Mouse (Mus musculus) embryo, embryonic 9.5 days (tissue): ENCODE data around the gene Cherp.

ENCODE experiments used
- DNase-seq: peaks from one replicate; pipeline ENCODE4 v3.0.0-alpha.2; 2017; ENCODE audit errors: extremely low spot score

Gene Cherp

DNA sequence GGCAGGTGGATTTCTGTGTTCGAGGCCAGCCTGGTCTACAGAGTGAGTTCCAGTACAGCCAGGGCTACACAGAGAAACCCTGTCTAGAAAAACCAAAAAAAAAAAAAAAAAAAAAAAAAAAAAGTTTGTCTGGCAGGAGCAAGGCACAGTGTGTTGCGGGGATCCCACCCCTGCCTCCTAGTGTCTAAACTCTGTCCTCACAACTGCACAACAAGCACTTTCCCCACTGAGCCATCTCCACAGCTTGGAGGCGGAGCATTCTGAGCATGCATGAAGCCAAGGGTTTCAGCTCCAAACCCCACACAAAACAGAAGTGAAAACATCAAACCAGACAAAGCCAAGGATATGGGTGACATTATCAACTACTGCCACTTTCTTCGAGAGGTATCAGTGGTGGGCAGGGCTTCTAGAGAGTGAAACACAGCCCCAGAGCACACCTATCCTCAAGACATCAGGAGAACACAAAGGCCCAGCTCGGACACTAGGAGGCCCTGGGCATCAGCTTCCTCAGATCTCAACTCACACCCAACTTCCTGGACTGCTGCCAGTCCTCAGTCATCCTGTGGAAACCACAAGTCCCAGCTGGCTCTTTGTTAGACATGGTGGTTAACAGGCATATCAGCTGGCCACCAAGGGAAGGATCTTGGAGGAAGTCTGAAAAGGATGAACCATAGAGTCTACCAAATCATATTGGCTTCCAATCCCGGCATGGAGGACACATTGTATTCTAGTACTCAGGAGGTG, 10.6 kb upstream of the Cherp start:
- no peak for DNase-seq

DNA sequence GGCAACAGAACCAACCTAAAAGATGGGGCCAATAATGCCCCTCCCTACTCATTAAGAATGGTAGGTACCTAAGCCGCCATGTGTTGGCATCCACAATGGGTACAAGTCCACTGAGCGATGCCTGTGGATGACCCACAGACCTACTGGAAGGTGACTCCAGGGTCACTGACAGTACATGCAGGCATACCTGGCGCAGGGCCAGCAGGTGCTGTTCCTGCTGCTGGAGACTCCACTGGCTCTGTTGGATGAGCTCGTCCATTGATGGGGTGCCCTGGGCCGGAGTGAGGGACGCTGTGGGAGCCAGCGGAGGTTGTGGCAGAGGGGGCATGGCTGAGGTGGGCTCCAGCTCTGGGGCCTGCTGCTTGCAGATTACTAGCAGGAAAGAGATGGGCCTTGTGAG, 4.3 kb downstream of the Cherp start:
- DNase-seq, result no peak

DNA sequence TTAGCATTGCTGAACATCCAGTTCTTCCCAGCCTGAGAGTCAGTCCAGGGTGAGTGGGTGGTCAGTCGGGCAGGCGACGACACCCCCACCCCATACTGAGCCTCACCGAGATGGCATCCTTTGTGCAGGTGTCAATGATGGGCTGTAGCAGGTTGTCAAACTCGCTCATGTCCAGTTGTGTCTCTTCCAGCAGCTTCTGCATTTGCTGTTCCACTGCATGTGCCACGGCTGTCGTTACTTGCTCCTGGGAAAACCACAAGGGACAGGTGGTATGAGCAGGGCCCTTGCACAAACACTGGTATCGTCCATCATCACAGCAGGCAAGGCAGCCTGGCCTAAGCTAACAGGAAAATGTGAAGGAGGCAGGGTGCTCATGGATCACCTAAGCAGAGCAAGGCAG, 5.0 kb downstream of the Cherp start:
- DNase-seq, result no peak

DNA sequence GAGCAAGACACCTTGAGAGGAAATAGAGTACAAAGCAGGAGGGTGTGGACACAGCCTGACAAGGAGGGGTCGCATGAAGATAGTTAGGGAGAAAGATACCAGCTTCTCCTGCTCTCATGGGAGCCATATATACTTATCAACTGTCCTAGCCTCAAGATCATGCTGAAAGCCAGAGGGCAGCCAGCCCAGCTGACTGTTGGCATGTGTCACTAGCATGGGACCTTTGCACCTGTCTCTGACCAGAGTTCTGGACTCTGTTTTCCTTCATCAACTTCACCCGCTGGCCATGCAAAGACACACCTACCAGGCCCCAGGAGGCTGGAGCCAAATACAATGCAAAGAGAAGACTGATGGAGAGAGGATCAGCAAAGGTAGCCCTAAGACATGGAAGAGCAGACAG, 5.8 kb downstream of the Cherp start:
- DNase-seq, result no peak

DNA sequence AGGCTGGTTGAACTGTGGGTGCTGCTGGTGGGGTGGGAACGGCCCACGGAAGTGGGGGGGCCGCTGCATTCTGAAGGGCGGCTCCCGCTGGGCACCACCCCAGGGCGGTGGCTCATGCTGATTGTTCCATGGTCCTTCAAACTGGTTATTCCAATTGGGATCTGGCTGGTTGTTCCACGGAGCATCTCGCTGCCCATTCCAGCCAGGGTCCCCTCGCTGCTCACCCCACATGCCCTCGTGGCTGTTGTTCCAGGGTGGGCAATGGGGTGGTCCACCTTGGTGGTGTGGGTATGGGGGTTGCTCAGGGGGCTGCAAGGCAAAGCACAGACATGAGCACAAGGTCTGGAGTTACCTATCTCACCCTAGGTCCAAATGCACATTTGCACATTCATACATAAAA, 10.8 kb downstream of the Cherp start:
- DNase-seq, result no peak

DNA sequence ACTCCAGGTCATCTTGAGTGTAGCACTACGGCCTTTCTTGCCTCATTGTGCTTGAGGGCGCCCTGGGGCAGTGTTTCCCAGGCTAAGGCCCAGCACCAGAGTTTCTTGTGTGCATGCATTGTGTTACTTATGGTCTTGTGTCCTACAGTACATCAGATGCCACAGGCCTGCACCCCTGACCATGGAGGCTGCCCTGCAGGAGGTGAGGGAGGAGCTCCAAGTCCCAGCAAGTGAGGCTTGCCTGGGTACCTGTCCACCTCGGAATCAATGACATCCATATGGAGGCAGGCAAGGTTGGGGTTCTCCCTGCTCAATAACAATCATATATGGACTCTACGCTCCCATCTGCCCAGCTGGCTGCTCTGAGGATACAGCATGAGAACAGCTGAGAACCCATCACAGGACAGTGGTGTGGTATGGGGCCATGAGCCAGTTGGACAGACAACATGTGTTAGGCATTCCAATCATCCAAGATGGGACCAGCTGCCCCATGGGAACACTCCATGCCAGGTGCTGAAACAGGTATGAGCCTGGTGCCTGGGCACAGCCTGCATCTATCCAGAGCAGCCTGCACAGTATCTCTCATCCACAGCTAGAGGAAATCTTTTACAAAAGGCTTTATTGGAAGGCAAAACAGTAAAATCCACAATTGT, 15.0 kb downstream of the Cherp start:
- DNase-seq, result no peak

DNA sequence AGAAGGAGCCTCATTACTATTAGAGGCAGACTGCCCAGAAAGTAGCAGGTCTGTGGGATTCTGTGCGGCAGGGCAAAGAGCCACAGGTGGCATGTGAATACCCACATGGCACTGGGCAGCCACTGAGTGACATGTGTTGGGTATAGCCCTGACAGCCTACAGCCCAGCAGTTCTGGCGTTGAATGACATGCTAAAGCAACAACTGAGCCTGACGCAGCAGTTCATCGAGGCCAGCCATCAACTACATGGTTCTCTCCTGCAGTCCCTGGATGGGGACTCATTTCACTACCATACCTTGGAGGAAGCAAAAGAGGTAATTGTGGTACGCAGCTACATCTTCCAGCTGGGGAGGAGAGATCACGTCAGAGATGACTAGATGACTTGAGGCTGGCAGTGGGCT, 16.6 kb downstream of the Cherp start:
- DNase-seq, result no peak

DNA sequence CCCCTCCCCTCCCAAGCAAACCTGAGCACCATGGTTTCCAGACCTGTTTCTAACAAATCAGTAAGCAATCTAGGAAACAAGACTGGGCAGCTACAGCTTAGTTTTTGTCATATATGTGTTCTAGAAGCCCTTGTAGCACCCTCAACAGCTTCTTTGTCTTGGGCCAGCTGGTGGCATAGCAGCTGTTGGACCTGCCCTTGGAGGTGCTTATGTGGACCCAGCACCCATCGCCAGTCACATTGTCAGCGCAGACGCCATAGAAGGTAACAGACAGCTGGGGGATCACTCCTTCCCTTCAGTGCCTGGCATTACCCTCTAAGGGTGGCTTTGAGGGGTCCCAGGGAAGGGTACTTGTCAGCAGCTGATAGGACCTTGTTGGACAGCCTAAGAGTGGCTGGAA, 17.2 kb downstream of the Cherp start:
- DNase-seq, result no peak

DNA sequence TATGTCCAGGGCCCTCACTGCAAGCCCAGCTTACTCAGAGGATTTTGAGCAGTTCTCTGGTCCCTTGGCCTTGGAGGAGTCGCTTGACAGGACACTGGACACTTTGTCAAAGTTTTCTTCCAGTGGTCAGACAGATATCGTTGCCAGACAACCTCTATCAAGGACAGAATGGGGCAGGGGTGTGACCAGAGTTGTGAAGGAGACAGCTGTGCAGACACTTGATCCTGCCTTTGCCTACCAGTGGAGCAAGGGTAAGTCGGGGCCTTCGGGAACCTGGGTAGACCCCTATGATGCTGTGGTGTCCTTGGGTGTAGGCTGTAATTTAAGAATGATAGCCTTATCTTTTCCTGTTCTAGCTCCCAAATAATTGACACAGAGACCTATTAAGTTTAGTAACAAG, 19.7 kb downstream of the Cherp start:
- DNase-seq, result no peak

DNA sequence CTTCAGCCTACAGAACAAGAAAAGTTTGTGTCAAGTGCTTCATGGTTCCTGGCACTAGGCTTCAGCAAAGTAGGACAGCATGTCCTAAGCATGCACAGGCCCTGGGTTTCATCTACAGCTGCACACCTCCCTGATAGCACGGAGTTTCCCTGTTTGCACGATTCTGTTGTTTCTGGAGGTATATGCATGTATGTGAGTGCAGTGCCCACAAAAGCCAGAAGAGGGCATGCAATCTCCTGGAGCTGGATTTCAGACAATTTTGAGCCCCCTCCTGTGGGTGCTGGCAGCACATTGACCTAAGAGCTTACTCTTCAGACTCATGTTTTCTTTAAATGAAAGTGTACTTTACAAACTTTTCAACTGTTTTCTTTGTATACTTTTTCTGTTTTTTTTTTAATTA, 21.1 kb downstream of the Cherp start:
- DNase-seq, result no peak

DNA sequence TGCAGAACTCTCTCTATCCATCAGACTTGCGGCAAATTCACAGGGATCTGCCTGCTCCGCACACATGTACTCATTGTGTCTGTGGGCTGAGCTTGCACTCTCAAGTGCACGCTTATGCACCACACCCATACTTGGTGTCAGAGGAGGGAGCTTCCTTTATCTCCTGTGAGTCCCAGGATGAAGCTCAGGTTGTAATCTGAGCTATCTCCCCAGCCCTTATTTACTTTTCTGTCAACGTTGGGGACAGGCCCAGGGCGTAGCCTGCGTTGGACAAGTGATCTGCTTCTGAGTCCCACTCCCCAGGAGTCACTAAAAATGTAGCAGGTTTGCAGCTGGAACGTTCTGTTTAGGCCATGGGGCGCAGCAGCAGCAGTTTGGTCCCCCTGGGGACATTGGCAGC, 23.5 kb downstream of the Cherp start:
- no peak for DNase-seq

DNA sequence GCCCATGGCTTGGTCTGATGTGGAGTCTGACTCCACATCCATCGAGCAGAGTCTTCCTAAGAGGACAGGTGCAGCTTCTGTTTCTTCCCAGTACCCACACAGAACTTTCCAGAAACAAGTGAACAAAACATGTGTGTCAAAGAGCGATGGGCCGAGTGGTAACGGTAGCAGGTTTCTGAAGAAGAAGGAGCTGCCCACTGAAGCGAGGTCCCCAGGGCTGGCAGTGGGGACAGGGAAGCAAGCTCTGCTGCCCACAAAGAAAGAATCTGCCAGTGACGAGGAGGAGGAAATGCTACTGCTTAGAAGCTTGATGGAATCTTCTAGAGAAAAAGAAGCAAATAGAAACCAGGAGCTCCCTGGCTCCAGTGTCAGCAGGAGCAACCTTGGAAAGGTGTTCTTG, 30.0 kb downstream of the Cherp start:
- no peak for DNase-seq

DNA sequence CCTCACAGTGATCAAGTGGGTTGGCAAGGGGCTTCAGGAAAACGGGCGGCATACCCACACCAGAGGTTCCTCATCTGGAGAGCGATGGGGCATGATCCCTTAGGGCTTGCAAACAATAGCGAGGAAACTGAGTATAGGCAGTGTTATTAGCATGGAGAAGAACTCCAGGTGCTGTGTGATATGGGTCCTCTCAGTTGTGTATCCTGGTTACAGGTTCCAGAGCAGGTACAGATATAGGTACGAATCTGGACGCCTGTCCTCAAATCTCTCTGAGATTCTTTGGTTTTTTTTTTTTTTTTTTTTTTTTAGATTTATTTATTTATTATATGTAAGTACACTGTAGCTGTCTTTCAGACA, 31.1 kb downstream of the Cherp start:
- no peak for DNase-seq

DNA sequence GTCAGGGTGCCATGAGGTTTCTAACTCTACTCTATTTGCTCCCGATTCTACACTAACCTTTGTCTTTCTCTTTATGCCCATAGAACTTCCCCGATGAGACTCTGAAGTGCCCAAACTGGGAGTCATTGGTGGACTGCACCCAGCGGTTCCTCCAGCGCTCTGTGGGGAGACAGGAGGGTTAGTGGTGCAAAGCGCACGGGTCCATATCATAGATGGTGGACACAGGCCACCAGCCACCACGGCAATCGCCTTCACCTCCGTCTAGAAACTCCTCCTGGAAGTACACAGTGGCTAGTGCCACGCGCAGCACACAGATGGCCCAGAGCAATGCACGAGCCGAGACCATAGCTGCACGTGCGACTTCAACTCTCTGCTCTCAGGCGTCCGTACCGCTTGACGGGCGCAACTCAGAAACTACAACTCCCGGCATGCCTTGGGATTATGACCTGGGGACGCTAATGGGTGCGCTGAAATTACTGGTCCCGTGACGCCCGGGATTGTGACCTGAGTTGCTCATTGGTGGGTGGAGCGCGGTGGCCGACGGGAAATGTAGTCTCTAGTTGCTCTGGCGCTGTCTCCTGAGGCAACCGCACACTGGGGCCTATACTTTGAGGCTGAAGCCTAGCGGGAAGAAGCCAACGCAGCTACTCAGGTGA, 31.6 kb downstream of the Cherp start, which contains the start of the genes Calr3 and 1700030K09Rik:
Gene Calr3 (minus strand): TSS at position 533 of the 656 bp plus-strand sequence.
Gene 1700030K09Rik (plus strand): TSS at position 543 of the 656 bp plus-strand sequence.
- DNase-seq, result peak; percentile 96

DNA sequence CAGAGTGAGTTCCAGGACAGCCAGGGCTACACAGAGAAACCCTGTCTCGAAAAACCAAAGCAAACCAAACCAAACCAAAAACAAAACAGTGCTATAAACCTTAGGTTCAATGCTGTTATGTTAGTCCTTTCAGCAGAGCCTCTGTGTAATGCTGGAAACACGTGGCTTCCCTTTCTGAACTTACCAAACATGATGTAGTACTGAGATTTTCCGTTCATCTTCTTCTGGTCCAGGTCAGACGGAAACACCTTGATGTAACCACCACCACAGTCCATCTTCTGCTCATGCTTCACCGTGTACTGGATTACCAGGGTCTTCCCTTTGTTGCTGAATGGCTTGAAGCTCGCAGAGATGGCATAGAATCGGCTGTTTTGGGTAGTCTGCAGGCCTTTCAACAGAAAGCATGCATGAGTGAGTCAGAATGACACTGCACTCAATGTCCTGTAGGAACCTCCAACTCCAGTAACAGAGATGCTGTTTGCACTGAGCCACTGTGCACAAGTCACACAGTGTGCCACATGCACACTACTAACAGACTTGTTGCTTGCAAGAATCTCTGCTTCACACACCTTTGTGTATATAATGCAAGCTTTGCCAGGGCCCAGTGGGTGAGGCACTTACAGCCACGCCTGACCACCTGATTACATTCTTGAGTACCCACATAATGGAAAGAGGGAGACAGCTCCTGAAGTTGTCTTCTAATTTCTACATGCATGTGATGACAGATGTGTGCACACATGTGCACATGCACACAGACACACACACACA, 36.6 kb downstream of the Cherp start:
- no peak for DNase-seq

DNA sequence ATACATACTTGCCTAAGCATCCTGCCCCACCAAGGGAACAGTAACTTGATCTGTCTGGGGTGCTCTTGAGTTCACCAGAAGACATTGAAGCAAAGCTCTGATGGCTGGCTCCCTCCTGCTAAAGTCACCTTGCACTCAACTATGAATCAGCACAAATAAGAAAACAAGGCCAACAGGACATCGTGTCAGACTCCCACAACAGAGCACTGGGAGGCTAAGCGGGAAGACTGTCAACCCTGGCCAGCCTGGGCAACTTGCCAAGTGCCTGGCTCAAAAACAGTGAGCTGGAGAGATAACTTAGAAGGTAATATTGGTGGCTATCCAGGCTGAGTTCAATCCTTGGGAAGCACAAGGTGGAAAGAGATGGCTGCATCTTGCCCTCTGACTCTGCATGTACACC, 40.1 kb downstream of the Cherp start:
- no peak for DNase-seq

DNA sequence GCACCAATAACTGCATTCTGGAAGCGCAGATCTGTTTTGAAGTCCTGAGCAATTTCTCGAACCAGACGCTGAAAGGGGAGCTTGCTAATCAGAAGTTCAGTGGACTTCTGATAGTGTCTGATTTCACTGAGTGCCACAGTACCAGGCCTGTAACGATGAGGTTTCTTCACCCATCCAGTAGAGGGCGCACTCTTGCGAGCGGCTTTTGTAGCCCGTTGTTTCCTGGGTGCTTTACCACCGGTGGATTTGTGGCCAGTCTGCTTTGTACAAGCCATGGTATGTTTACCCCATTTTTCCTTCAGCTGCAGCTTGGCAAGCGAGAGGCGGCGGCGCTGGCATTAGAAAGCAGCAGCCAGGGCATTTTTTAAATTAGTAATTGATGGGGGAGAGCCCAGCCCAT, 45.4 kb downstream of the Cherp start:
- DNase-seq, result no peak

DNA sequence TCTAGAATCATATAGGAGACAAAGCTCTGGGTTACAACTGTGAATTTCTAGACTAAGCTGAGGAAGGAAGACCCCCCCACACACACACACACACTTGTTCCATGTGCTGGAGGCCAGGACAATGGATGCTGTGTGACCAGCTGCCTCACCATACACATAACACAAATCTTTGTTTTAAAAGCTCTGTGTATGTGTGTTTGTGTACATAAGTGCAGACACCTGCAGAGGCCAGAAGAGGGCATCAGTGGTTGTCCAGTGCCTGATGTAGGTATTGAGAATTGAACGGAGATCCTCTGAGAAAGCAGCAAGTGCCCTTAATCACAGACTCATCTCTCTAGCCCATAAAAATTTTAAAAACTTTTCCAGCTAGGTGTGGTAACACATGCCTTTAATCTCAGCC, 52.1 kb downstream of the Cherp start:
- DNase-seq, result no peak

DNA sequence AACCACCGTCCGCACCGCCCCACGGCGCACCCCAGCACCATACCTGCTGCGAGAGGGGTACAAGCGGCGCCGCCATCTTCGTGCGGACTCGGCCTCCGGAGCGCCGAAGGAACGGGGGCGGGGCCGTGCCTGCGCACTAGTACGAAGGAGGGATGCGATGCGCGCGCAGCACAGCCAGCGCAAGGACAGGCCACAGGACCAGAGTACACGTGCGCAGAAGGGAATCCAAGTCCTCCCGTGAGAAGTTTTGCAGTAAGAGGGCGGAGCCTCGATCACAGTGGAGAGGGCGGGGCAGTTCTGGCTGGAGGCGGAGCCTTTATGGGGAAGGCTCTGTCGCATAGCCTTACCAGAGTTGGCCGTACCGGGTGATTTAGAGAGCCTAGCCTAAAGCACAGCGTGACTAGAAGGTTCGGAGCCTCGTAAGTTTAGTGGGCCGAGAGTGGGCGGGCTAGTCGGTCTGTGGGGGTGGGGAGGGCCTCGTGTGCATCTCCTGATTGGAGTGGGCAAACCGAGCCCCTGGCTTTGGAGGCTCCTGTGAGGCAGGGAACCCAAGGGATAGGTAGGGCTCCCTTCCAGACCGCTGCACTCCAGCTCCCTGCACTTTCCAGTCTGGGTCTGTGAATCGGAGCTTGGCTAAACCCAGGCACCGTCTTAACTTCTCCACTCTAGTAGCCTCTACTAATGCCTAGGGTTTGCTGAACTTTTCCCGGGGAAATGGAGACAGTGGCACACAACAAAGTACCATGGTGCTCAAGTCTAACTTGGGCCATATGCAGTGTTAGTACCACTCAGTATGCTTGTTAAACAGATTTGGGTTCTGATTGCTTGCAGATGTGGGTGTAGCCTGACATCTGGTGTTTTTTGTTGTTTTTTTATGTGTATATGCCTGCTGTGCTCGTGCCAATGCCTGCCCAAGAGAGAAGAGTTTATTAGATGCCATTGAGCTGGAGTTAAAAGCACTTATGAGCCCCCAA, 53.4 kb downstream of the Cherp start, which contains the start of gene Eps15l1:
Gene Eps15l1 (minus strand): TSS at position 99 of the 974 bp plus-strand sequence.
- peak; percentile 98 for DNase-seq

DNA sequence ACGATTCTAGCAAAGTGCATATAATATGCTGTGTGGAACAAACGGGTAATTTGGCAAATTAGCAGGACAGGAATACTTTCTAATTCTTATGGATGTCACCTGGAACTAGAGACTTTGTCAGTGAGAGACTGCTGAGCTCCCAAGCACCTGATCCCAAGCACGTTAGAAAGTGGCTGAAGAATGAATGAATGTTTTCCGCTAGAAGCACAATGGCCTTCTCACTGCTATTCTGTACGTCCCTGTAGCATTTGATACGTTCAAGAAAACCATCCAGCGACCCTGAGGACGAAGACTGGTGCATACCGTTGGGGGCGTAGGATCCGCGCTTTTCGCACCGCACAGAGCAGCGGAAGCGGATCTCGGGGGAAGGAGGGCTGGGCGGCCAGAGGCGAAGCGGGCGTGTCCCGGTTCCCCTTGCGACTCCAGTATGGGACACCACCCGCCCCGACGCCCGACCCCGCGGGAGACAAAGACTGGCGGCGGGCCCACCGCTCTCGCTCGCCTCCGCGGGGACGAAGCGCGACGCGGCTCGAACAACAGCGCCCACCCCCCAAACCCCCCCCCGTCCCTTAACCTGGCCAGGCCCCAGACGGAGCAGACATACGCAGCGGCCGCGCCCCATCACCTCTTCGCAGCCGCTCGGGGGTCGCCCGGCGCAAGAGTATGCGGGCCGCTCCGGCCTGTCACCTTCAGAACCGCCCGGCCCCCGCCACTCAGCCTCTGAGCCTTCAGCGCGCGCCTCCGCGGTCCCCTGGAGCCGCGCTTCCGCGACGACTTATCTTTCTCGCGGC, 54.3 kb downstream of the Cherp start:
- peak; percentile 65 for DNase-seq
